14 mouse cellular contexts compared by ENCODE assay signal in genomic region chr14:47805771-47806535, GRCm38 (mm10).
DNase-seq lines count a peak whose midpoint lies in the region; ATAC-seq and TF ChIP-seq lines count a peak whose summit lies in the region.
"Had no signal": no experiment of that assay in that cellular context is flagged by ENCODE, and none has a peak within 500 bp of the region (broad histone marks: within the 10 kb centered on the region; RNA-seq: fewer than 3 reads in every experiment).

No protein-coding gene starts in this region.

- no peak overlapping the region for H3K9ac ChIP-seq in limb, embryonic 11.5 days (ENCODE audit: low read length)
- no peak overlapping the region for H3K9ac ChIP-seq in forebrain, embryonic 16.5 days (replicated peaks; ENCODE audit: low read depth, low read length)
- H3K9ac ChIP-seq in neural tube, embryonic 14.5 days (replicated peaks; ENCODE audit: low read depth, low read length): no peak overlapping the region
- no peak overlapping the region for H3K9ac ChIP-seq in liver, postnatal 0 days (replicated peaks)

- peak; percentile 36; the same call in 1 of the 2 replicates for ATAC-seq in limb, embryonic 11.5 days (ENCODE audit: insufficient number of reproducible peaks, low FRiP score, low TSS enrichment, low read depth)
- peak; percentile 84 for ATAC-seq in forebrain, embryonic 16.5 days
- ATAC-seq in neural tube, embryonic 14.5 days (ENCODE audit: low read depth): peak; percentile 87
- no peak for ATAC-seq in liver, postnatal 0 days

- no peaks in the 10 kb centered on the region for H3K4me1 ChIP-seq in limb, embryonic 11.5 days (ENCODE audit: control insufficient read depth, insufficient read depth, low read length)
- peaks cover 16% of the 10 kb centered on the region for H3K4me1 ChIP-seq in limb, embryonic 10.5 days
- H3K4me1 ChIP-seq in forebrain, embryonic 16.5 days (replicated peaks; ENCODE audit: control insufficient read depth, insufficient read depth, low read length): peaks cover 16% of the 10 kb centered on the region
- peaks cover 10% of the 10 kb centered on the region for H3K4me1 ChIP-seq in neural tube, embryonic 14.5 days (ENCODE audit: control insufficient read depth, insufficient read depth, low read length)
- 0 out of 2 replicates have a peak, but pooled peaks cover 3% of the 10 kb centered on the region for H3K4me1 ChIP-seq in liver, postnatal 0 days (ENCODE audit: insufficient read depth)

- DNase-seq in limb, embryonic 11.5 days (ENCODE audit: low spot score): no peak
- DNase-seq in limb, embryonic 10.5 days (ENCODE audit: low spot score): no peak
- DNase-seq in mesoderm, embryonic 11.5 days (ENCODE audit: low read depth, low spot score): peak; percentile 65
- no peak for DNase-seq in gastrocnemius, postnatal 10 days
- DNase-seq in liver, postnatal 0 days: no peak
- no peak for DNase-seq in ovary, postnatal 36 days (ENCODE audit: low spot score)
- DNase-seq: cerebellum, adult 2 months; kidney, adult 8-10 months; layer of hippocampus, adult 9-11 months; liver; thymus, postnatal 14 days had no signal

- no peaks in the 10 kb centered on the region for H3K36me3 ChIP-seq in limb, embryonic 11.5 days (ENCODE audit: control insufficient read depth, insufficient read depth, low read length)
- no peaks in the 10 kb centered on the region for H3K36me3 ChIP-seq in limb, embryonic 10.5 days
- no peaks in the 10 kb centered on the region for H3K36me3 ChIP-seq in forebrain, embryonic 16.5 days (ENCODE audit: control insufficient read depth, insufficient read depth)
- H3K36me3 ChIP-seq in neural tube, embryonic 14.5 days (ENCODE audit: control insufficient read depth, insufficient read depth, low read length): no peaks in the 10 kb centered on the region
- no peaks in the 10 kb centered on the region for H3K36me3 ChIP-seq in liver, postnatal 0 days (replicated peaks; ENCODE audit: insufficient read depth, low read length)

- 49% methylated on average over 9 of the region's 9 CpGs for WGBS in limb, embryonic 11.5 days
- WGBS in limb, embryonic 10.5 days: 61% methylated on average over 9 of the region's 9 CpGs
- 6% methylated on average over 9 of the region's 9 CpGs for WGBS in forebrain, embryonic 16.5 days
- WGBS in neural tube, embryonic 14.5 days: 11% methylated on average over 9 of the region's 9 CpGs
- 60% methylated on average over 9 of the region's 9 CpGs for WGBS in liver, postnatal 0 days (ENCODE audit: insufficient replicate concordance)

- no peaks in the 10 kb centered on the region for H3K9me3 ChIP-seq in limb, embryonic 11.5 days (ENCODE audit: control insufficient read depth, low read length)
- H3K9me3 ChIP-seq in limb, embryonic 10.5 days (replicated peaks): no peaks in the 10 kb centered on the region
- no peaks in the 10 kb centered on the region for H3K9me3 ChIP-seq in forebrain, embryonic 16.5 days (ENCODE audit: control insufficient read depth, low read length)
- H3K9me3 ChIP-seq in neural tube, embryonic 14.5 days (ENCODE audit: control insufficient read depth, low read length): no peaks in the 10 kb centered on the region
- H3K9me3 ChIP-seq in liver, postnatal 0 days (ENCODE audit: low read length): no peaks in the 10 kb centered on the region

- TF ChIP-seq CTCF in liver, postnatal 0 days (IDR thresholded peaks at IDR 0.05; ENCODE audit: low read depth): no peak

- TF ChIP-seq EP300 in liver, postnatal 0 days (IDR thresholded peaks at IDR 0.05; ENCODE audit: low read depth): no peak

- no peak overlapping the region for H3K4me3 ChIP-seq in limb, embryonic 11.5 days (ENCODE audit: low read depth, low read length)
- no peak overlapping the region for H3K4me3 ChIP-seq in limb, embryonic 10.5 days
- H3K4me3 ChIP-seq in forebrain, embryonic 16.5 days (replicated peaks; ENCODE audit: low read length): no peak overlapping the region
- no peak overlapping the region for H3K4me3 ChIP-seq in neural tube, embryonic 14.5 days (ENCODE audit: low read depth, low read length)
- no peak overlapping the region for H3K4me3 ChIP-seq in liver, postnatal 0 days (ENCODE audit: low read depth, low read length)

- H3K4me2 ChIP-seq in limb, embryonic 11.5 days (ENCODE audit: low read depth, severe bottlenecking): no peak overlapping the region
- no peak overlapping the region for H3K4me2 ChIP-seq in forebrain, embryonic 16.5 days (ENCODE audit: low read length)
- H3K4me2 ChIP-seq in neural tube, embryonic 14.5 days (ENCODE audit: low read depth, low read length): no peak overlapping the region
- no peak overlapping the region for H3K4me2 ChIP-seq in liver, postnatal 0 days (ENCODE audit: low read depth, low read length)

- no peak overlapping the region for H3K27ac ChIP-seq in limb, embryonic 11.5 days (replicated peaks; ENCODE audit: low read depth, low read length)
- no peak overlapping the region for H3K27ac ChIP-seq in limb, embryonic 10.5 days
- no peak overlapping the region for H3K27ac ChIP-seq in forebrain, embryonic 16.5 days (ENCODE audit: low read length)
- no peak overlapping the region for H3K27ac ChIP-seq in neural tube, embryonic 14.5 days (ENCODE audit: low read depth, low read length)
- no peak overlapping the region for H3K27ac ChIP-seq in liver, postnatal 0 days (ENCODE audit: low read depth)
- H3K27ac ChIP-seq: macrophage had no signal

- no peaks in the 10 kb centered on the region for H3K27me3 ChIP-seq in limb, embryonic 11.5 days (ENCODE audit: control insufficient read depth, insufficient read depth, low read length)
- no peaks in the 10 kb centered on the region for H3K27me3 ChIP-seq in limb, embryonic 10.5 days (ENCODE audit: low read depth, poor library complexity, severe bottlenecking)
- no peaks in the 10 kb centered on the region for H3K27me3 ChIP-seq in forebrain, embryonic 16.5 days (replicated peaks; ENCODE audit: control insufficient read depth, insufficient read depth, low read length)
- H3K27me3 ChIP-seq in neural tube, embryonic 14.5 days (ENCODE audit: control insufficient read depth, insufficient read depth, low read length): no peaks in the 10 kb centered on the region
- no peaks in the 10 kb centered on the region for H3K27me3 ChIP-seq in liver, postnatal 0 days (ENCODE audit: insufficient read depth, low read length)
